Mouse (Mus musculus) embryonic fibroblast, embryonic 13.5 days (primary cell): ENCODE data around the gene Prrx2.

ENCODE experiments used
- CTCF ChIP-seq: IDR thresholded peaks from 2 replicates; pipeline ENCODE4 v1.5.1; 2011; ENCODE audit warnings: mild to moderate bottlenecking, control low read depth, low read length, moderate library complexity, borderline replicate concordance; ENCODE audit not compliant: insufficient read depth
- POLR2A ChIP-seq: IDR thresholded peaks from 2 replicates; pipeline ENCODE4 v1.6.1; 2011; ENCODE audit warnings: low read depth, mild to moderate bottlenecking, control low read depth, low read length, moderate library complexity

DNA sequence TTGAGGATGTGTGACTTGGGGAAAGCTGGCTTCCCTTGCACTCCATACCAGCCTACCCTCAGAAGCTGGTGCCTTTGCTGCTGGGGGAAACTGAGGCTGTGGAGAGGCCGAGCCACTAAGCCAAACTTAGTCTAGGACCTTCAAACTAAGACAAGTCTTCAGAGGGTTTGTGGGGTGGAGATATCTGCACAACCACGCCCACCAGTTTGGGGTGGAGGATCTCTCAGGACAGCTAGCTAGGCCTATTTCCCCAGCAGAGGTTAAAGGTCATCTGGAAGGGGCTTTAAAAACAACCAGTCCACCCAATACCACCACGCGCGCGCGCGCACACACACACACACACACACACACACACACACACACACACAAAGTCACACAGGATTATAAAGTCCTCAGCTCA, 11.5 kb downstream of the Prrx2 start:
- TF ChIP-seq CTCF = no peak
- peak; percentile 66; the same call in 1 of the 2 replicates for TF ChIP-seq POLR2A
